Mouse (Mus musculus) kidney, adult 2 months (tissue): ENCODE measurements around the gene Hoxc11. TPM values are rescaled to one million over a fixed set of nuclear protein-coding genes. Genes with fewer than 3 reads are reported as not detected.
A peak's percentile ranks its signal among the peaks of the same experiment; 100 is the strongest.

Source experiments
- DNase-seq: peaks from one replicate; pipeline ENCODE4 v3.0.0; 2021
- H3K27ac ChIP-seq: fragments of 200-500 bp; 2 replicates; pipeline ENCODE4 v1.5.1; 2012; ENCODE audit warnings: low read depth, low read length, control low read depth, inconsistent platforms; ENCODE audit not compliant: insufficient read depth
- H3K27me3 ChIP-seq: fragments of 200-500 bp; replicated peaks from 2 replicates; pipeline ENCODE4 v1.6.1; 2012; ENCODE audit warnings: mild to moderate bottlenecking, moderate library complexity, low read length, inconsistent platforms; ENCODE audit not compliant: control insufficient read depth, insufficient read depth
- H3K36me3 ChIP-seq: fragments of 200-500 bp; 2 replicates; pipeline ENCODE4 v1.6.1; 2012; ENCODE audit warnings: mild to moderate bottlenecking, moderate library complexity, low read length, inconsistent platforms; ENCODE audit not compliant: control insufficient read depth, insufficient read depth
- H3K4me1 ChIP-seq: fragments of 200-500 bp; 2 replicates; pipeline ENCODE4 v1.6.1; 2011; ENCODE audit warnings: low read length; ENCODE audit not compliant: control insufficient read depth, insufficient read depth
- H3K4me3 ChIP-seq: fragments of 200-500 bp; 2 replicates; pipeline ENCODE4 v1.5.1; 2011; ENCODE audit warnings: mild to moderate bottlenecking, low read depth, low read length, control low read depth; ENCODE audit not compliant: insufficient read depth
- CTCF ChIP-seq: fragments of 200-500 bp; conservative IDR thresholded peaks from 2 replicates; pipeline ENCODE4 v1.5.1; 2011; ENCODE audit warnings: low read depth, mild to moderate bottlenecking, control low read depth, low read length, moderate library complexity, mixed read lengths; ENCODE audit not compliant: insufficient read depth, insufficient read length
- POLR2A ChIP-seq: fragments of 200-500 bp; IDR thresholded peaks from one replicate; pipeline ENCODE4 v1.6.1; 2011; ENCODE audit warnings: low read depth, low read length, control low read depth
- WGBS: fragments of 180-500 bp; shearing (Covaris S2); methylation state at CpG from one replicate; pipeline ENCODE4 v1.1.7; 2018; 5-methylcytosine and 5-hydroxymethylcytosine counted together
- polyA plus RNA-seq: library from polyadenylated mRNA; depleted of rRNA; stranded (reverse); fragments of >200 nt; gene quantifications from 2 replicates; pipeline ENCODE4 v1.2.3, GENCODE M21; 2012; rRNA removed

The Hoxc11 gene
- 0.25 and 0.30 TPM in 2 replicates for polyA plus RNA-seq

GRCm38 (mm10) chr15:102954192-102955006, at the start of gene Hoxc11:
Hoxc11 (plus strand) TSS chr15:102954427.
- no peak within 1 kb of the TSS for H3K27ac ChIP-seq
- H3K27me3 ChIP-seq = peaks cover 11% of the 10 kb centered on the region
- H3K4me3 ChIP-seq = peak within 1 kb of the TSS; percentile 48
- H3K36me3 ChIP-seq = no peaks in the 10 kb centered on the region
- peak; percentile 38 for DNase-seq
- TF ChIP-seq POLR2A (no peak), CTCF (no peak)
- no peaks in the 10 kb centered on the region for H3K4me1 ChIP-seq
- 6% methylated on average over 57 of the region's 57 CpGs for WGBS

- Histone ChIP-seq H3K4me1 (no peaks in the 10 kb centered on the region), H3K4me3 (no peak overlapping the region), H3K36me3 (no peaks in the 10 kb centered on the region), H3K27ac (no peak overlapping the region), H3K27me3 (peaks cover 7% of the 10 kb centered on the region)
- no peak for DNase-seq
- WGBS = 24% methylated on average over 1 of the region's 1 CpGs
- TF ChIP-seq POLR2A = no peak
- no peak for TF ChIP-seq CTCF
Observed at GRCm38 (mm10) chr15:102904946-102905345, 49.3 kb upstream of the Hoxc11 start.

- Histone ChIP-seq H3K4me1 (no peaks in the 10 kb centered on the region), H3K27me3 (peaks cover 10% of the 10 kb centered on the region), H3K36me3 (no peaks in the 10 kb centered on the region), H3K4me3 (no peak overlapping the region), H3K27ac (no peak overlapping the region)
- 11% methylated on average over 4 of the region's 4 CpGs for WGBS
- TF ChIP-seq CTCF = no peak
- TF ChIP-seq POLR2A = no peak
- DNase-seq = no peak
Observed at GRCm38 (mm10) chr15:102909536-102909935, 44.7 kb upstream of the Hoxc11 start.

GRCm38 (mm10) chr15:102910038-102910437, 44.2 kb upstream of the Hoxc11 start:
- Histone ChIP-seq H3K36me3 (no peaks in the 10 kb centered on the region), H3K27ac (no peak overlapping the region), H3K4me3 (no peak overlapping the region), H3K27me3 (peaks cover 10% of the 10 kb centered on the region), H3K4me1 (no peaks in the 10 kb centered on the region)
- no peak for DNase-seq
- TF ChIP-seq CTCF (no peak), POLR2A (no peak)
- 2% methylated on average over 18 of the region's 18 CpGs for WGBS

GRCm38 (mm10) chr15:102910496-102911095, 43.6 kb upstream of the Hoxc11 start:
- H3K4me1 ChIP-seq = no peaks in the 10 kb centered on the region
- H3K27me3 ChIP-seq = peaks cover 10% of the 10 kb centered on the region
- no peak for DNase-seq
- no peaks in the 10 kb centered on the region for H3K36me3 ChIP-seq
- H3K27ac ChIP-seq = no peak overlapping the region
- H3K4me3 ChIP-seq = no peak overlapping the region
- 3% methylated on average over 22 of the region's 22 CpGs for WGBS
- TF ChIP-seq POLR2A = no peak
- no peak for TF ChIP-seq CTCF

GRCm38 (mm10) chr15:102913038-102913585, 41.1 kb upstream of the Hoxc11 start:
- Histone ChIP-seq H3K27ac (no peak overlapping the region), H3K36me3 (no peaks in the 10 kb centered on the region), H3K27me3 (peaks cover 10% of the 10 kb centered on the region), H3K4me3 (no peak overlapping the region), H3K4me1 (no peaks in the 10 kb centered on the region)
- TF ChIP-seq POLR2A (no peak), CTCF (no peak)
- DNase-seq = no peak
- 3% methylated on average over 19 of the region's 19 CpGs for WGBS
